Mouse (Mus musculus) heart, embryonic 14.5 days (tissue): ENCODE measurements at regions not wholly inside any gene's neighbourhood (a gene's known extent, or its start where the extent isn't known, plus 50 kb on each side); places are given as distances from the start of the nearest gene placed in this dataset.

ENCODE experiments used
- ATAC-seq: fragments of 200-750 bp; cut with Nextera tagmentation; 2 replicates; pipeline ENCODE4 v1.8.0; 2017; ENCODE audit warnings: low read depth, moderate TSS enrichment; ENCODE audit not compliant: insufficient number of reproducible peaks, insufficient read depth, low FRiP score
- H3K27ac ChIP-seq, 2 experiments: fragments of 200-500 bp in 1 of 2; fragments of 300-500 bp in 1 of 2; sonication (generic) in 1 of 2; replicated peaks in 1 of 2; 2 replicates each; pipeline ENCODE4 v1.5.1; 2012 to 2014; ENCODE audit warnings: low read depth in 2 of 2, low read length in 2 of 2, control low read depth in 1 of 2, mild to moderate bottlenecking in 1 of 2, mixed read lengths in 1 of 2; ENCODE audit not compliant: control insufficient read depth in 1 of 2, insufficient read depth in 1 of 2
- H3K27me3 ChIP-seq: fragments of 300-500 bp; sonication (generic); 2 replicates; pipeline ENCODE4 v1.6.1; 2014; ENCODE audit warnings: mild to moderate bottlenecking, low read length, control low read depth; ENCODE audit not compliant: control insufficient read depth, insufficient read depth
- H3K36me3 ChIP-seq: fragments of 300-500 bp; sonication (generic); 2 replicates; pipeline ENCODE4 v1.6.1; 2014; ENCODE audit warnings: mild to moderate bottlenecking, control low read depth, low read length, mixed read lengths; ENCODE audit not compliant: control insufficient read depth, insufficient read depth
- H3K4me1 ChIP-seq, 2 experiments: fragments of 200-500 bp in 1 of 2; fragments of 300-500 bp in 1 of 2; sonication (generic) in 1 of 2; 2 replicates each; pipeline ENCODE4 v1.6.1; 2012 to 2014; ENCODE audit warnings: low read length in 2 of 2, control low read depth in 1 of 2, mixed read lengths in 1 of 2; ENCODE audit not compliant: control insufficient read depth in 2 of 2, insufficient read depth in 2 of 2
- H3K4me2 ChIP-seq: fragments of 300-500 bp; sonication (generic); 2 replicates; pipeline ENCODE4 v1.6.1; 2014; ENCODE audit warnings: mild to moderate bottlenecking, low read length
- H3K4me3 ChIP-seq, 2 experiments: fragments of 200-500 bp in 1 of 2; fragments of 300-500 bp in 1 of 2; sonication (generic) in 1 of 2; 2 replicates each; pipeline ENCODE4 v1.5.1; 2012 to 2014; ENCODE audit warnings: low read length in 2 of 2, mild to moderate bottlenecking in 2 of 2, control low read depth in 1 of 2, low read depth in 1 of 2, moderate library complexity in 1 of 2; ENCODE audit not compliant: control insufficient read depth in 1 of 2, insufficient read depth in 1 of 2
- H3K9ac ChIP-seq: fragments of 300-500 bp; sonication (generic); 2 replicates; pipeline ENCODE4 v1.6.1; 2014; ENCODE audit warnings: mild to moderate bottlenecking, low read length
- H3K9me3 ChIP-seq: fragments of 300-500 bp; sonication (generic); 2 replicates; pipeline ENCODE4 v1.6.1; 2016; ENCODE audit warnings: low read length, control low read depth; ENCODE audit not compliant: control insufficient read depth
- WGBS: fragments of 180-500 bp; shearing (Covaris S2); extraction: QIAGEN DNeasy Blood & Tissue Kit; methylation state at CpG from one replicate; pipeline ENCODE4 v1.1.7; 2014; 5-methylcytosine and 5-hydroxymethylcytosine counted together

GRCm38 (mm10) chr7:68886173-68886572, 137.1 kb upstream of the Arrdc4 start:
- H3K27me3 ChIP-seq: no peaks in the 10 kb centered on the region
- no peak overlapping the region for H3K27ac ChIP-seq
- no peaks in the 10 kb centered on the region for H3K4me1 ChIP-seq
- H3K4me2 ChIP-seq: no peak overlapping the region
- no peak overlapping the region for H3K9ac ChIP-seq
- no peak for ATAC-seq
- H3K4me3 ChIP-seq: no peak overlapping the region
- no peaks in the 10 kb centered on the region for H3K9me3 ChIP-seq
- H3K36me3 ChIP-seq: no peaks in the 10 kb centered on the region

- Histone ChIP-seq H3K4me3 (no peak overlapping the region), H3K27me3 (no peaks in the 10 kb centered on the region), H3K4me1 (no peaks in the 10 kb centered on the region), H3K4me2 (no peak overlapping the region), H3K9ac (no peak overlapping the region), H3K27ac (no peak overlapping the region), H3K36me3 (no peaks in the 10 kb centered on the region), H3K9me3 (no peaks in the 10 kb centered on the region)
- WGBS: 66% methylated on average over 5 of the region's 5 CpGs
- no peak for ATAC-seq
These were observed 124.0 kb upstream of the Arrdc4 start for GRCm38 (mm10) chr7:68873008-68873407.

GRCm38 (mm10) chr7:68864322-68865031, 115.4 kb upstream of the Arrdc4 start:
- 64% methylated on average over 7 of the region's 7 CpGs for WGBS
- Histone ChIP-seq H3K36me3 (no peaks in the 10 kb centered on the region), H3K4me2 (no peak overlapping the region), H3K9me3 (no peaks in the 10 kb centered on the region), H3K27ac (no peak overlapping the region), H3K4me1 (no peaks in the 10 kb centered on the region), H3K4me3 (no peak overlapping the region), H3K9ac (no peak overlapping the region), H3K27me3 (no peaks in the 10 kb centered on the region)
- ATAC-seq: no peak

GRCm38 (mm10) chr7:68858471-68859210, 109.6 kb upstream of the Arrdc4 start:
- Histone ChIP-seq H3K36me3 (no peaks in the 10 kb centered on the region), H3K27ac (no peak overlapping the region), H3K4me2 (no peak overlapping the region), H3K9ac (no peak overlapping the region), H3K4me1 (no peaks in the 10 kb centered on the region), H3K4me3 (no peak overlapping the region), H3K9me3 (no peaks in the 10 kb centered on the region), H3K27me3 (no peaks in the 10 kb centered on the region)
- no peak for ATAC-seq
- 50% methylated on average over 2 of the region's 2 CpGs for WGBS

GRCm38 (mm10) chr7:68851981-68852575, 103.0 kb upstream of the Arrdc4 start:
- WGBS: 34% methylated on average over 3 of the region's 3 CpGs
- Histone ChIP-seq H3K27me3 (no peaks in the 10 kb centered on the region), H3K4me2 (no peak overlapping the region), H3K27ac (no peak overlapping the region), H3K4me3 (no peak overlapping the region), H3K9me3 (no peaks in the 10 kb centered on the region), H3K36me3 (no peaks in the 10 kb centered on the region), H3K9ac (no peak overlapping the region), H3K4me1 (no peaks in the 10 kb centered on the region)
- no peak for ATAC-seq

DNA sequence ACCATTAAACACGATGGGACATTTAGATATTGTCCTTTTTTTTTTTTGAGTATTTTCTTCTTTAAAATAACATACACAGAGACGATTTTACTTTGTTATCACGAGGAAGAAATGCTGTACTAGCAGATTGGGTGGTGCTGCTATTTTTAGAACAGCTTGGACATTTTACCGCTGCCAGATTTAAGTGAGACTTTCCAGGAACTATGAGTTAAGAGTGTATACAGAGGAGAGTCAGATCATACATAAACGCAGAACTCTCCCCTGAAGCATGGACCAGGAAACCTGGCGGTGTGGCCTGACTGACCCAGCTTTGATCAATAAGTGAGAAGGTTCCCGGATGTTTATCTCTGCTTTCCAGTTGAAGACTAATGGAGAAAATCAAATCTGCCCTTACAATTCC, 95.6 kb upstream of the Arrdc4 start:
- H3K4me3 ChIP-seq: no peak overlapping the region
- peak overlapping the region; percentile 39 for H3K4me2 ChIP-seq
- H3K36me3 ChIP-seq: no peaks in the 10 kb centered on the region
- no peaks in the 10 kb centered on the region for H3K27me3 ChIP-seq
- no peak for ATAC-seq
- no peak overlapping the region for H3K9ac ChIP-seq
- peak overlapping the region; percentile 15 to 49; a peak in 3 of 4 replicates for H3K27ac ChIP-seq
- 14% methylated on average over 7 of the region's 7 CpGs for WGBS
- peaks cover 4 to 14% of the 10 kb centered on the region in 2 experiments for H3K4me1 ChIP-seq
- no peaks in the 10 kb centered on the region for H3K9me3 ChIP-seq

DNA sequence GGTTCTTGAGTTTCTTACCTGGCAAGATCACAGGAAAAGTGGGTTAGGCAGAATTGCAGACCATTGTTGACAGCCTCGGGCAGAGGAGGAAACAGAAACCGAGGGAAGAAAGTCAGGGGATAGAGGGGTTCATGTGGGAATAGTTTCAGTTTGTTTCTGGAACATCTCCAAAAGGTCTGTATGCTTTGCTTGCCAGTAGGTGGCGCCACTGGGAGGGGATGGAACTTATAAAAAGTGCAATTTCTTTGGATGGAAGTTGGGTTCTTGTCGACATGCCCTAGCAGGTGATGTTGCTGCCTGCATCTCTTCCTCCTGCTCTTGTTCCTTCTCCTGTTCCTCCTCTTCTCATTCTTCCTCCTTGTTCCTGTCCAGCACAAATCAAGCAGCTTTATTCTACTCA, 94.3 kb upstream of the Arrdc4 start:
- H3K9me3 ChIP-seq: no peaks in the 10 kb centered on the region
- H3K4me2 ChIP-seq: no peak overlapping the region
- peaks cover 4 to 14% of the 10 kb centered on the region in 2 experiments for H3K4me1 ChIP-seq
- ATAC-seq: no peak
- H3K27ac ChIP-seq: no peak overlapping the region
- H3K4me3 ChIP-seq: no peak overlapping the region
- no peaks in the 10 kb centered on the region for H3K27me3 ChIP-seq
- 37% methylated on average over 4 of the region's 4 CpGs for WGBS
- no peaks in the 10 kb centered on the region for H3K36me3 ChIP-seq
- no peak overlapping the region for H3K9ac ChIP-seq
